Mouse (Mus musculus) lung, postnatal 0 days (tissue): ENCODE measurements at regions not wholly inside any gene's neighbourhood (a gene's known extent, or its start where the extent isn't known, plus 50 kb on each side); places are given as distances from the start of the nearest gene placed in this dataset.

Experiments used
- CTCF ChIP-seq: IDR thresholded peaks from 2 replicates; pipeline ENCODE4 v1.5.1; 2016; ENCODE audit warnings: antibody characterized with exemption, mild to moderate bottlenecking
- EP300 ChIP-seq: IDR thresholded peaks from 2 replicates; pipeline ENCODE4 v1.6.1; 2016; ENCODE audit warnings: antibody characterized with exemption, mild to moderate bottlenecking, control low read depth

- TF ChIP-seq CTCF (no peak), EP300 (no peak)
Measured at GRCm38 (mm10) chr6:37643718-37644117, 113.7 kb downstream of the Akr1d1 start.
